Mouse (Mus musculus): ENCODE data around the gene Cntnap2.

DNA sequence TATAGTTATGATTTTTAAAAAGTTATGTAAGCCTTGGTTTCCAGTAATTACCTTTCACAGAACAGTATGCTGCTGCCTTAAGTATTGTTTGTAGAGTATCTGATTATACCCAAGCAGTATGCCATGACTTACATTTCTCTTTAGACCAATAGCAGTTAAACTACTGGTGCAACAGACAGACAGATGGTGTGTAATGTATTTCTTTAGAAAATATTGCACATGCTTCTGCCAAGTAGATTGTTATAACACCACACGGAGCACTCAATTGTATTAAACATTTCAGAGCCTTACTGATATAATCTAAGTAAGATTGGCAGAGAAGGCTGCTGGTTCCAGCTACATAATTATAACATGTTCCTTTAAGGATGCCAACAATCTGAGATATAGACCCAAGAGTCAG lies 1609.9 kb downstream of the Cntnap2 start:
- TF ChIP-seq POLR2A (IDR thresholded peaks at IDR 0.05; ENCODE audit: borderline replicate concordance, low read depth, low read length) (no peak), CTCF (IDR thresholded peaks at IDR 0.05; ENCODE audit: low read depth, low read length) (no peak)
